In the genomic region with DNA sequence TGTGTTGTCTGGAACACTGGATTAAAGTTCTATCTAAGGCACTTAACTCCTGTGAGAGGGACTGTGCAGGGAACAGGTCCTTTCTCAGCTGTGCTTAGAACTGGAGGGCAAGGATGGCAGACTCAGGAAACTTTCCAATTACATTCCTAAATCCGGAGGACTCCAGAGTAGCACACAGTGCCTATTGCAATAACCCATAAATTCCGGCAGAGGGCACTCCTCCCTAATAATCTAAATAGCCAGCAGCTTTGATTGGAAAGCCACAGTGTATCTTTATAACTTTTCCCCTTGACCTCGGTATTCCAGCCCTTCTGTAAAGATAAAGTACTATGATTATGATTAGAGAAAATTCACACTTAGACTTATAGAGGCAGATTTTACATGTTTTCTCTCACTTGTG, we compare ENCODE assay signal across 9 mouse cellular contexts. TPM values are rescaled to one million over a fixed set of nuclear protein-coding genes. Genes with fewer than 3 reads are reported as not detected.
DNase-seq lines count a peak whose midpoint lies in the region; ATAC-seq and TF ChIP-seq lines count a peak whose summit lies in the region.
"Had no signal": no experiment of that assay in that cellular context is flagged by ENCODE, and none has a peak within 500 bp of the region (broad histone marks: within the 10 kb centered on the region; RNA-seq: fewer than 3 reads in every experiment).

No protein-coding gene starts in this region.

- no peaks in the 10 kb centered on the region for H3K36me3 ChIP-seq in G1E (replicated peaks)
- H3K36me3 ChIP-seq in limb, embryonic 12.5 days, result no peaks in the 10 kb centered on the region

- no peaks in the 10 kb centered on the region for H3K9me3 ChIP-seq in G1E (replicated peaks)
- no peaks in the 10 kb centered on the region for H3K9me3 ChIP-seq in limb, embryonic 12.5 days
- H3K9me3 ChIP-seq: megakaryocyte, embryonic 14.5 days had no signal

- no peak overlapping the region for H3K4me2 ChIP-seq in limb, embryonic 12.5 days

- H3K4me3 ChIP-seq in left cerebral cortex, adult 2 months, result no peak overlapping the region
- H3K4me3 ChIP-seq in G1E (ENCODE audit: low read depth, low read length), result no peak overlapping the region
- H3K4me3 ChIP-seq in limb, embryonic 12.5 days (replicated peaks), result no peak overlapping the region
- H3K4me3 ChIP-seq: megakaryocyte, embryonic 14.5 days had no signal

- ATAC-seq in G1E (ENCODE audit: extremely low read depth, insufficient number of reproducible peaks, low FRiP score, poor library complexity, severe bottlenecking), result no peak
- ATAC-seq in granulocyte monocyte progenitor cell, adult 5-6 weeks (replicated peaks; ENCODE audit: poor library complexity, severe bottlenecking), result peak; percentile 59
- 0 out of 2 replicates have a peak, but pooled peaks have one; percentile 31 for ATAC-seq in limb, embryonic 12.5 days (ENCODE audit: insufficient number of reproducible peaks, insufficient read depth, low FRiP score, low TSS enrichment, low read depth)

- intact Hi-C loops in left cerebral cortex, adult 2 months (cut with DNase I), result loop anchor here (1.0 to 10.0 kb wide), 4 partner anchors 65 to 315 kb away; no protein-coding TSS in a partner anchor

- no peaks in the 10 kb centered on the region for H3K4me1 ChIP-seq in G1E (ENCODE audit: insufficient read depth, low read depth, low read length)
- H3K4me1 ChIP-seq in limb, embryonic 12.5 days (replicated peaks), result no peaks in the 10 kb centered on the region
- H3K4me1 ChIP-seq: megakaryocyte, embryonic 14.5 days had no signal

- peak; percentile 95 for TF ChIP-seq CTCF in left cerebral cortex, adult 2 months (IDR thresholded peaks at IDR 0.05)
- peak; percentile 42; the same call in 1 of the 2 replicates for TF ChIP-seq CTCF in G1E (IDR thresholded peaks at IDR 0.05; ENCODE audit: low read depth, low read length)

- H3K9ac ChIP-seq in limb, embryonic 12.5 days (replicated peaks), result no peak overlapping the region

- 6% methylated on average over 3 of the region's 3 CpGs for WGBS in limb, embryonic 12.5 days

- no peak overlapping the region for H3K27ac ChIP-seq in left cerebral cortex, adult 2 months
- H3K27ac ChIP-seq in limb, embryonic 12.5 days, result no peak overlapping the region

- DNase-seq in left cerebral cortex, adult 2 months (ENCODE audit: extremely low spot score in 1 of 2, low spot score in 2 of 2), result no peak
- no peak for DNase-seq in left cerebral cortex, adult 11 months (ENCODE audit: low spot score)
- DNase-seq in G1E (ENCODE audit: low spot score), result peak; percentile 8
- DNase-seq in adrenal gland, postnatal 36 days, result peak; percentile 5 to 45
- peak; percentile 49 for DNase-seq in retina, postnatal 7 days (ENCODE audit: low read depth, low spot score)
- no peak for DNase-seq in gastrocnemius, postnatal 25 days

- H3K27me3 ChIP-seq in G1E (ENCODE audit: insufficient read depth, low read length), result no peaks in the 10 kb centered on the region
- peaks cover 4% of the 10 kb centered on the region; the same call in 1 of the 2 replicates for H3K27me3 ChIP-seq in limb, embryonic 12.5 days

RNA-seq across cellular contexts. Expression of gene Hdgfl3, which starts 25.4 kb away (rescaled TPM):
- 10 to 100 TPM; 77.9 to 78.9 TPM for total RNA-seq in left cerebral cortex, adult 2 months (2021)
- total RNA-seq in G1E (2014; fragmentation: Nextera tagmentation) (not detected in 2 replicates), G1E (2017) (0.12 and 0.16 TPM in 2 replicates)
- polyA plus RNA-seq in G1E (2012), result not detected in 2 replicates
- 10 to 100 TPM; 11.6 to 12.0 TPM for total RNA-seq in adrenal gland, postnatal 36 days (2021)
- not detected in 2 replicates for total RNA-seq in granulocyte monocyte progenitor cell, adult 5-6 weeks (2014; fragmentation: Nextera tagmentation)
- total RNA-seq in granulocyte monocyte progenitor cell, adult 5-6 weeks (2017), result 0.67 and 0.99 TPM in 2 replicates
- polyA plus RNA-seq in limb, embryonic 12.5 days (2016; fragmentation: Nextera tagmentation; extraction: Ambion mirVana), result 35.0 and 37.8 TPM in 2 replicates
- 1 to 10 TPM; 2.3 TPM for total RNA-seq in gastrocnemius, postnatal 25 days (2021)

RNA-seq across cellular contexts. Expression of gene Bnc1, which starts 32.4 kb away (rescaled TPM):
- total RNA-seq in left cerebral cortex, adult 2 months (2021), result not detected
- total RNA-seq in G1E (2014; fragmentation: Nextera tagmentation) (not detected in 2 replicates), G1E (2017) (0.11 TPM in 1 of 2 replicates, not detected in the other)
- polyA plus RNA-seq in G1E (2012), result not detected in 2 replicates
- under 1 TPM; 0.63 to 0.73 TPM for total RNA-seq in adrenal gland, postnatal 36 days (2021)
- not detected in 2 replicates for total RNA-seq in granulocyte monocyte progenitor cell, adult 5-6 weeks (2014; fragmentation: Nextera tagmentation)
- total RNA-seq in granulocyte monocyte progenitor cell, adult 5-6 weeks (2017), result not detected in 2 replicates
- 4.2 and 4.4 TPM in 2 replicates for polyA plus RNA-seq in limb, embryonic 12.5 days (2016; fragmentation: Nextera tagmentation; extraction: Ambion mirVana)
- total RNA-seq in gastrocnemius, postnatal 25 days (2021), result under 1 TPM in 1 of 2 experiments, not detected in 1; 0.05 TPM

Comparison
In these comparisons a context has a peak if more than half of its experiments do, and no peak if none do; other contexts are left out.
1. DNase-seq: peak in G1E (single experiment), adrenal gland, postnatal 36 days (2 of 2) and retina, postnatal 7 days (single experiment); none in left cerebral cortex, adult 2 months (0 of 2), left cerebral cortex, adult 11 months (single experiment) and gastrocnemius, postnatal 25 days (single experiment).
2. RNA of gene Hdgfl3, which starts 25.4 kb away (total RNA-seq): 77.9 to 78.9 TPM in left cerebral cortex, adult 2 months; 11.6 to 12.0 TPM in adrenal gland, postnatal 36 days, 2.3 TPM in gastrocnemius, postnatal 25 days, 0.67 to 0.99 TPM in granulocyte monocyte progenitor cell, adult 5-6 weeks and 0.12 to 0.16 TPM in G1E; every median in the first group is over 4 times any median in the second.